Mouse (Mus musculus) embryo, embryonic 10.5 days (tissue): ENCODE measurements at regions not wholly inside any gene's neighbourhood (a gene's known extent, or its start where the extent isn't known, plus 50 kb on each side); places are given as distances from the start of the nearest gene placed in this dataset.
"Not testable (repeated sequence)": the region's sequence is repeated elsewhere in the genome, so short reads cannot be mapped to it uniquely, and the experiment has no call there.

Experiments used
- DNase-seq: peaks from one replicate; pipeline ENCODE4 v3.0.0-alpha.2; 2015; ENCODE audit warnings: low spot score

GRCm38 (mm10) chr9:85637274-85637673 is 111.9 kb downstream of the Ibtk start:
- DNase-seq = no peak

DNA sequence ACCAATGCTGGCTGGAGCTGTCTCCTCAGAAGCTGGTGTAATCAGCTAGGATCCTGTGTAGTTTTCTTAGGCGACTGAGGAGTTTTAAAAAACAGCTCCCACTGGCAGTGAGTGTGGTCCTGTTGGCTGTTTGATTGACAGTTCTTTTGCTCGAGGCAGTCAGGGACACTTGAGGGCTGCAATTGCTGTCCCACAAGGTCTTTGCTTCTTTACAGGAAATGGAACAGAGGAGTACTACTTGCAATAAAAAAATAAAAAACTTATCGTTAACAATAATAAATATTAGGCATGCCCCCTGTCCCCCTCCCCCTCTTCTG is 113.0 kb downstream of the Ibtk start:
- no peak for DNase-seq

GRCm38 (mm10) chr9:85635438-85636130 is 113.5 kb downstream of the Ibtk start:
- DNase-seq = no peak

DNA sequence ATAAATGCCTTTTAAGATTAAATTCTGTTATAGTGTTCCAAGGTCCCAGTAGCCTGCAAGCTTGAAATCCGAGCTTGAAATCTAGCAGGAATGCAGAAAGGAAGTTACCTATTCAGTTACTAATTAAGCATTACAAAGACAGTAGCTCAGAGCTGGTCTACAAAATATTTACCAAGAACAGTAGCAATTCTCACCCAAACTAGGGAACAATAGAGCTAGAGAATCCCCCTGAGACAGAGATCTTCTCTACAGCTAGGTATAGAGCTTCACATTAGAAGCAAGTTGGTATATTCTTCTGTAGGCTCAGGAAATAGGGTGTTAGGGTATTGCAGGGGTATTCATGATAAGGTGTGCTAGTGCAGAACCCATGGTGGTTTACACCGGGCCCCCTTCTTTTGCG is 114.3 kb downstream of the Ibtk start:
- DNase-seq = not testable (repeated sequence)

DNA sequence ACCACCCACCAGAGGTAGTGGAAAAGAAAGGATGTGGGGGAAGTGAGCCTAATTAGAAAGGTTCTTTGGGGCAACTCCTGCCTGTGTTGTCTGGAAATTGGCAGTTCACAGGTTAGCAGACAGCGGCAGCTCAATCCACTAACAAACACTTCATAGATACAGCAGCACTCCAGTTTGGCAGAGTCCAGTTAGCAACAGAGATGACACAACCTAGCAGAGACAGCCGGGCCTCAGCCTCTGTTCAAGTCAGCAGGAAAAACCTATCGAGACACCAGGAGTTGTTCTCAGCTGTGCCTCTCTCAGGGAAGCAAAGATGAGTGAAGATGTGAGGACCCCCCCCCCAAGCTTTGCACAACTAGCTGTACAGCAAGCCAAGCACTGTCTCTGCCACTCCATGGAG is 131.2 kb downstream of the Ibtk start:
- no peak for DNase-seq

GRCm38 (mm10) chr9:85617177-85617777 is 131.9 kb downstream of the Ibtk start:
- DNase-seq = no peak

DNA sequence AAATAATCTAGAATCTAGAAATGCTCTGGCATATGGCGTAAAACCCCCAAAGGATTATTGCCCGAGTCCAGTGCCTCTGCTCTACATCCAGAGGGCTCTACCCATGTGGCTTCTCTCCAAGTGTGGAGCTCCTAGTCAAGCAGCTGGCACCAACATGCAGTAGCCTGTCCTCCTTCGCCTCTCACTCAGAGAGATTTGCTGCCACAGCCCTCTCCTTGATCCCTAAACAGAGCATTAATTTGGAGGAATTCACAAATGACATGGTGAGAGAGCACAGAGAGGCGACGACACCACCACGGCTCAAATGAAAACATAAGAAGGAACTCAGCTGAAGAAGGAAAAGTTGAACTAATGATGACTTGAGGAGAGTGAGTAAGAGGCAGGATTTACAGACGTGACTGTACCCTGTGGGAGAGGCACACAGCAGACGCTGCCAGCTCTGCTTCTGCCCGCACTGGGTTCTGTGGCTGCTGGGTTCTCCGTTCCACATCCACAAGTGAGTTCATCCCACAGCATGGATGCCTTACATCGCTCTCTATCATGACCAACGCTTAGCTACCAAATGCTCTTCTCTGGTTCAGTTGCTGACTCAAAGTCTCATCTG is 132.8 kb downstream of the Ibtk start:
- no peak for DNase-seq

- DNase-seq = no peak
Measured at GRCm38 (mm10) chr9:85609152-85609551, 140.0 kb downstream of the Ibtk start.

DNA sequence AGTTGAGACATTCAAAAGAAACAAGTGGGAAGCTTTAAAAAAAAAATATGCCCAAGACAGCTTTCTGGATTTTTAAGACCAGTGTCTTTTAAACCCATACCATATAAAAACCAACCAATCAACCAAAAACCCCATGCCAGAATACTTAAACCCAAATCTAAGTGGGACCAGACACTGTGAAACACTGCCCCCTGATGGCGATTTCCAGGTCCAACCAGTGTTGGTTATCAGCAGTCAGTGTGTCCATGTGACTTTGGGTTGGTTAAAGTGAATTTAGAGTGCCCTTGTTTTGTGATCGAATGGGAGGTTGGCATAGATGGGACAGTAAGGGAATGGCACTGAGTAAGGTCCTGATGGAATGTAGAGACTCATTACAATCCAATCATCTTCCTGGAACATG is 152.2 kb downstream of the Ibtk start:
- DNase-seq = peak; percentile 38

DNA sequence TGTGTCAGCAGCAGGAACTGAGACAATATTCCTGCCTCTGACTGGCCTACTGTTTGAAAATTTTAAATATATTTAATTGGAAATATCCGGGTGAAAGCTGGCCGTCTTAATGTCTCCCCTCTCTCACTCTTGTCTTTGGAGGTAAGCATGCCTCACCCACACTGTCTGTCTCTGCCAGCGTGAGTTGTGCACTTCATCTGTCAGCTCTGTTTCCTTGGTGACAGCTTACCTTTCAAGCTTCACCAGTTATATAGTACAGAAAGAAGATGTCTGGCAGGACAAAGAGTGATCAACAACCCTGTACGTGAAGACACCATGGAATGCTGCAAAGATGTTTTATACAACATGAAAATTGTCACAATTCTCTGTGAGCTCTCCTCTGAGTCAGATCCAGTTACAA is 155.3 kb downstream of the Ibtk start:
- DNase-seq = no peak

- DNase-seq = no peak
Measured at GRCm38 (mm10) chr9:85592639-85593038, 156.5 kb downstream of the Ibtk start.

- DNase-seq = no peak
Measured at GRCm38 (mm10) chr9:85589210-85589609, 159.9 kb downstream of the Ibtk start.

- peak; percentile 56 for DNase-seq
Measured at GRCm38 (mm10) chr9:85588077-85588476, 161.1 kb downstream of the Ibtk start.

DNA sequence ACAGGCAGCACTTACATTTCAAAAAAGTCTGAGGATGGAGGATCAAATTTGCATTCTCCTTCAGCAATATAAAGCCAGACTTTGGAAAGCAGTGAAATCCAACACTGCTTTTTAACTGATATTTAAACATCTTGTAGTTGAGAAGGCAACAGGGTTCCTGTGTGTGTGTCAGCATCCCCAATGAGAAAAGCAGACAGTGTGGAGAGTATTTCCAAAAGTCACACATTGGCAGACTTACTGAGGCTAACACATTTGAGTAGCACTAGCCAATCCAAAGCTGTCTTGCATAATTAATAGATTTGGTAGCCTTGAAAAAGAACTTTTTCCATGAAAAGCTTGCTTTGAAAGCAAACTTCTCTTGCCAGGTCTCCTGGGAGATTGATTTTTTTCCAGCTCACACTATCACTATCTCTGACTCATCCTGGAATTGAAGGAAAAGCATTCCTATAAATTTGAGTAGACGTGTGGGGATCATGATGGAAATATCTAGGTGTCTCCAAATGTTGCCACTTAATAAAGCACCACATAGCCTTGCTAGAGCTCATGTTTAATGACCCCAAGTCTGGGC is 168.0 kb downstream of the Ibtk start:
- DNase-seq = no peak

GRCm38 (mm10) chr9:85577812-85578211 is 171.3 kb downstream of the Ibtk start:
- no peak for DNase-seq

DNA sequence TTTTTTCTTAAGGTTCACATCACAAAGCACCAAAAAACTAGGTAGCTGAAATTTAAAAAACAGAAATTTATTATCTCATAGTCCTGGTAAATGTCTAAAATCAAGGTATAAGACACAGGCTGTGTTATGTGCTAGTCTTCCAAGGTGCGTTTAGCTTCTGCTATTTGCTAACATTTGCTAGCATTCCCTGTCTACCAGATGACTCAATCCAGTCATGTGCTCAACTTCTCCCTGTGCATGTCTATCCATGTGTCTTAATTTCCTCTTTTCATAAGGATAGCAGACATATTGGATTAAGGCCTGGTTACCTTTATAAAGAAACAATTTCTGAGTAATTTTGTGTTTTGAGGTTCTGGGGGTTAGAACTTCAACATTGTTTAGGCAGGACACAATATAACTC is 171.8 kb downstream of the Ibtk start:
- no peak for DNase-seq

DNA sequence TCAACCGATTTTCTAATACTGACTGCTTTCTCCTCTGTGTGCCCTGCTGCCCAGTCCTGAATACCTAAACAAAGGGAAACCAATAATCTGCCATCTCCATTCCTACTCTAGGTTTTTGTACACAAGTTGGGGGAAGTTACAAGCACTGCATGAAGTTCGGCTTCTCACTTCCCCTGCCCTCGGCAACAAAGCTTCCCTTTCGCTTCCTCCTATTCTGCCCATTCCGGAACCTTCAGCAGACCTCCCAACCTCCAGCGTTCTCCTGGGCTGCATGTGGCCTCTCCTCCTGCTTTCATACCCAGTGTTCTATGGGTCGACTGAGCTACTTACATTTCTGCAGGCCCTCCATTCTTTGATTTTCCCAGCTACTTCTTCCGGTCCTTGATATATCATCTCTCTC is 180.3 kb downstream of the Ibtk start:
- no peak for DNase-seq

DNA sequence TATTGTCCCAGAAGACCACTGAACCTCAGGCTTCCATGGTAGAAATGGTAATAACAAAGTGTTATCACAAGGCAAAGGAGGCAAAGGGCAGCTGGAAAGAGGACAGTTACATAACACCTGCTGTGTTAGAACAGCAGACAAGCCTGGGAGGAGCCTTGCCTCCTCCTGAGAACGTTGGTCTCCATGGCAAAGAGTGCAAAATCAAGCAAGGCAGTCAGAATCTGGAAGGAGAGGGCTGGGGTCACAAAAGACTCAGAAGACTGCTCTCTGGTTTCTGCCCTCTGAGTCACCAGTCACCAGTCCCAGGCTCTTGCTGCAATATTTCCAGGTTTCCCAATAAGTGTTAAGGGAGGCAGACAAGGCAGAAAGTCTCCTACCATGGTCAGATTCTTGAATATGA is 197.3 kb downstream of the Ibtk start:
- no peak for DNase-seq

DNA sequence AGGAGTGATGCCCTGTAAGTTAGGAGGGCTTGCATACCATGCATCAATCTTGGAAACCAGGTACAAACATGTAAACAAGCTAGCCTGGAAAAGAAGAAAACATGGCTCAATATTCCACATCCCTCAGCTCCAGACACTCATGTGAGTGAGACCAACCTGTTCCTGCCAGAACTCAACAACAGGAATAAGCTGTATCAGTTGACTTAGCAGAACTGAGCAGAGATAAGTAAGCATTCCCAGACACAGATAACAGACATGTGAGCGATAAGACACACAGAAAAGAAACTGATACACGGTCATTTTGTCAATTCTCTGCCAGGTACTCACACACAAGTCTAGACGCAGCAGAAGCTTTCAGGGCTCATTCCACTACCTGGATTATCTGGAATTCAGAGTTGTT is 198.7 kb downstream of the Ibtk start:
- no peak for DNase-seq

- DNase-seq = no peak
Measured at GRCm38 (mm10) chr9:85546226-85546625, 202.9 kb downstream of the Ibtk start.

GRCm38 (mm10) chr9:85545566-85545965 is 203.6 kb downstream of the Ibtk start:
- no peak for DNase-seq

DNA sequence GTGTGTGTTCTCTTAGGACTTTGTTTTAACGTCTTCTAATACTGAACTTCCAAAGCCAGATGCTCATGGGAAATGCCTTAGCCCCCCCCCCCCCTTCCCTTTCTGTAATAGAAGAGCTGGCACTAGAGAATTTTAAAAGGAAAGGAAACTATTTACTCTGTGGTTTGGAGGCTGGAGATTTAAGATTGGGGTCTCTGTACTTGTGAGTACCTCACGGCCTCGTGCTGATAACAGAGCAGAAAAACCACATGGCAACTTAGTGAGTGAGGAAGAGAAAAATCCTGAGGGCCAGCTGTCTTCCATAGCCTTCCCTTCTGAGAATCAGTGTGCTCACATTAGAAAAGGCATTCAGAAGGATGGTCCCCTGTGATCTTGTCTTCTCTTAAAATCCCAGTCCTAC is 210.6 kb downstream of the Ibtk start:
- DNase-seq = no peak

GRCm38 (mm10) chr9:85528421-85528820 is 201.3 kb upstream of the Tent5a start:
- no peak for DNase-seq

DNA sequence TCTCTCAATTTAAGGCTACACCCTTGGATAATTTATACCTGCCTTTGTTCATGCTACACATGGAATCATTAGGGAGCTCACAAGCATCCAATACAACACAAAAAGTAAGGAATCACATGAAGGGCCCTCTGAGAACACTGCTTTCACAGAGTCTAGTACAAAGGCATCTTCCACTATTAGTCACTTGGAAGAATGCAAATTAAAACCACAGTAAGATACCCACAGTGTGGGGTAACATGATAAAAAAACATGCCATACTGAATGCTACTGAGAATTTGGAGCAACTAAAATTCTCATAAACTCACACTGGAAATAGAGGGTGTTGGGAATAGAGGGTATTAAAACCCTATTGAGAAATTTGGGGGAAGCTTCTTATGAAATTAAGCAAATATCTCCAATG is 197.6 kb upstream of the Tent5a start:
- DNase-seq = no peak
